Mouse (Mus musculus): ENCODE measurements at regions not wholly inside any gene's neighbourhood (a gene's known extent, or its start where the extent isn't known, plus 50 kb on each side); places are given as distances from the start of the nearest gene placed in this dataset.
A peak's percentile ranks its signal among the peaks of the same experiment; 100 is the strongest.

GRCm38 (mm10) chr2:72751441-72751840 lies 228.8 kb downstream of the Sp3 start:
- DNase-seq (ENCODE audit: low read depth, low spot score), result no peak

GRCm38 (mm10) chr2:72752624-72753176 lies 227.5 kb downstream of the Sp3 start:
- no peak for DNase-seq (ENCODE audit: low read depth, low spot score)

- no peak for DNase-seq (ENCODE audit: low read depth, low spot score)
Observed at GRCm38 (mm10) chr2:72753788-72754713, 226.2 kb downstream of the Sp3 start.

- no peak for DNase-seq (ENCODE audit: low read depth, low spot score)
Observed at GRCm38 (mm10) chr2:72763454-72763853, 216.8 kb downstream of the Sp3 start.

GRCm38 (mm10) chr2:72769030-72769630 lies 211.1 kb downstream of the Sp3 start:
- peak; percentile 13 for DNase-seq (ENCODE audit: low read depth, low spot score)

- DNase-seq (ENCODE audit: low read depth, low spot score), result no peak
Observed at GRCm38 (mm10) chr2:72773401-72773800, 206.8 kb downstream of the Sp3 start.

DNA sequence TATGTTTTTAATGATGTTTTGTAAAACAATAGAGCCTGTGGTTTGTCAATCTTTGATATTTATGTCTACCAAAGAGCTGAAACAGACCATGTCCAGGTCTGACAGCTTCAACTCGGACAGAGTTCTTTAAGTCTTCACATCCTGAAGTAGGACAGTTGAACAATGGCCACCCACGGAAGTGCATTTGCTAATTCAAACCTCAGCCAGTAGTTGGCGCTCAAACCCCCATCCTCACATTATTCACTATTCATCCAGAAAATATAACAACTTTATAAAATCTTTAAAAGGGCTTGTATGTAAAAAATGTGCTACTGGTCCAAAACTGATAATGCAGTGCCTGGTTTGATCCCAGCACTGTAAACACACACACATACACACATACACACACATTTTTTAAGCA lies 202.9 kb downstream of the Sp3 start:
- peak; percentile 24 for DNase-seq (ENCODE audit: low read depth, low spot score)

GRCm38 (mm10) chr2:72777806-72778510 lies 202.3 kb downstream of the Sp3 start:
- no peak for DNase-seq (ENCODE audit: low read depth, low spot score)

- peak; percentile 27 for DNase-seq (ENCODE audit: low read depth, low spot score)
Observed at GRCm38 (mm10) chr2:72779268-72780163, 200.7 kb downstream of the Sp3 start.

GRCm38 (mm10) chr2:72781369-72782275 lies 198.6 kb downstream of the Sp3 start:
- no peak for DNase-seq (ENCODE audit: low read depth, low spot score)

GRCm38 (mm10) chr2:72782355-72782754 lies 197.9 kb downstream of the Sp3 start:
- DNase-seq (ENCODE audit: low read depth, low spot score), result no peak

DNA sequence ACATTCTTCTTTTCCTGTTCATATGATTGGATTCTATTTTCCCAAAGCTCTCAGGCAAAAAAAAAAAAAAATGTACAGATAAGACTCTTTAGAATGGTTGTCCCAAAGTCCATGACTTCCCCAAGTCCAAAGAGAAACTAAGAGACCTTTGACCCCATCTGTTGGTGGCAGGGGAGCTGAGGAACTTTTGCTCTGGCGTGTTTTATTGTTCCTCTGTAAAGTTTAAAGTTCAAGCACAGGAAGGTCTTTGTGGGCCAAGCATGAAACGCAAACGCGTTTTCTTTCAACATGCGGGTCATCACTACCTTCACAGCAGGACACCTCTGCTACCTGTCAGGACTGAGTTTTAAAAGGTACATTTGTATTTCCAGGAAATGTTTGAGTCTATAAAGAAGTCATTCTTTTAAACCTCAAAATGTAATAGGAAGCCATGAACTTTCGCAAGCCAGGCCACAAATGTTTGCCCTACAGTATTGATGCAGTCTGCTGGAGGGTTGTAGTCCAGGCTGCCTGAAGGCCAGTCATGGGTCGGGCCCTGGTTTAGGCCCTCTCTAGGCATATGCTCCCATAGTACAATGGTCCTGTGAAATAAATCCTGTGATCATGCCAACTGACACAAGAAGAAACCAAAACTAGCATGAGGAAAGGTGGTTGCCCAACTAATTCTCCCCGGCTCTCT lies 194.7 kb downstream of the Sp3 start:
- DNase-seq (ENCODE audit: low read depth, low spot score), result no peak

DNA sequence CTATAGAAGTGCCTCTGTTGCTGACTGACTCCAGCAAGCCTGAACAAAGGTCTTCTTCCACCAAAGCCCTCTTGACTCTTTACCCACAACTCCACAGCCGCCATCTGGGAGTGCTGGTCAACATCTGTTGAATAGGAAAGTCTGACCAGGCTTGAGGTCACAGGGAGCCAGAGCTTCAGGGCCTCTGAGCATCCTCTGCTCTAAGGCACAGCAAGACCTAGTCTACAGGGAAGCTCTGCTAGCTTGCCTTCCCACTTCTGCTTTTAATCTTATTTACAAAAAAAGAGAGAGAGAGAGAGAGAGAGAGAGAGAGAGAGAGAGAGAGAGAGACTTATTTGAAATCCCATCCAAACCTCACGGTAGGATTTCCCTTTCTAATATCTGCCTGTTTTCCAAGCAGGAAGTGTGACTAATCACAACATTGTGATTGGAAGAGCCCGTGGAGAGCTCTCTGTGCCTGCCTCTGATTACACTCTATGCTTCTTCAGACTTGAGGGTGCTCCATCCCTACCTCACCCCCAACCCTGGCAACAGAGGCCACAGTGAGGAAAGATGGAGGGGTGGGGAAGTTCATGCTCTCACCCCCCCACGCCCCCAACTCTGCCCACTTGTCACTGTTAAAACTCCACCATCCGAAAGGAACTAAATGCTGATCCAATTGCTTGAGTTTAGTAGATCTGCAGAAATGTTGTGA lies 194.1 kb downstream of the Sp3 start:
- DNase-seq (ENCODE audit: low read depth, low spot score), result no peak

- DNase-seq (ENCODE audit: low read depth, low spot score), result no peak
Observed at GRCm38 (mm10) chr2:72787616-72788015, 192.6 kb downstream of the Sp3 start.

DNA sequence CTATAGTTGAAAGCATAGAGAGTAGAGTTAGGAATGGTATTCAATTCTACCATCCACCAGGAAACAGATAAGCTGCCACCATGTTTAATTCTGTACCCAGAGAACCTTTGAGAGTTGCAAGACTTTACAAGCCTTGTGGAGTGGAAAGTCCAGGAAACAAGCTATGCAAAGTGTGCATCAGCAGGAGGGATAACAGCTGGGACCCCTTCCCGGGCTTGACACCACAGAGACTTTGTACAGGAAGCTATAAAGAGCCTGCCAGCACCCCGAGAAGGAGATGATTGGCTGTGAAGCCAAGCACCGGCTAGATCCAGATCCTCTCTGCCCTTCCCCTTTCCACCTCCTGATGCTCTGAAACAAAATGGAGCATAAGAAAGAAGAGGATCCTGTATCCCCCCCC lies 188.8 kb downstream of the Sp3 start:
- peak; percentile 36 for DNase-seq (ENCODE audit: low read depth, low spot score)

- DNase-seq (ENCODE audit: low read depth, low spot score), result no peak
Observed at GRCm38 (mm10) chr2:72793424-72793823, 186.8 kb downstream of the Sp3 start.

DNA sequence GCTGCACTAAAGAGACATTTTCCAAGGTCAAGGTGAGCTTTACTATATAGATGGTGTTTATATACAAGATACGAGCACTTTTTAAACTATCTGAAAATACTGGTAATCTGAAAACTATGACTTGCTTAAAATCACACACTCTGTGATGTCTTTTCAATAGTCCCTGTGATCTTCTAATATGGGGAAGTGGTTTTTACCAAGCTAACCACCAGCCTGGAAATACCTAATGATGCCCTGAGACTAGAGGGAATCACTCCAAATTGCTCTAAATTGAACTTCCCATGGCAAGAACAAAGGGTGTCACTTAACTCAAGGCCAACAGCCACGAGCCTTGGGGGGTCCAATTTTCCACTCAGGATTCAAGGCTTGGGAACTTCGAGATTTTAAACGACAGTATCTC lies 185.7 kb downstream of the Sp3 start:
- DNase-seq (ENCODE audit: low read depth, low spot score), result no peak

- DNase-seq (ENCODE audit: low read depth, low spot score), result no peak
Observed at GRCm38 (mm10) chr2:72797002-72797718, 183.1 kb downstream of the Sp3 start.
